Mouse (Mus musculus) CH12.LX (cell line): ENCODE results near the gene Ank3.

Source experiments
- BHLHE40 ChIP-seq: IDR thresholded peaks from 2 replicates; pipeline ENCODE4 v1.6.1; 2011; ENCODE audit warnings: mild to moderate bottlenecking, low read depth, low read length, improper control_type of control experiment
- MAFK ChIP-seq: IDR thresholded peaks from 2 replicates; pipeline ENCODE4 v1.6.1; 2011; ENCODE audit warnings: low read length, improper control_type of control experiment; ENCODE audit not compliant: insufficient replicate concordance
- POLR2A ChIP-seq: IDR thresholded peaks from 2 replicates; pipeline ENCODE4 v1.6.1; 2011; ENCODE audit warnings: low read depth, mild to moderate bottlenecking, improper control_type of control experiment, low read length
- UBTF ChIP-seq: IDR thresholded peaks from 2 replicates; pipeline ENCODE4 v1.6.1; 2012; ENCODE audit warnings: low read depth, mild to moderate bottlenecking, inconsistent platforms, low read length, improper control_type of control experiment, moderate library complexity
- USF2 ChIP-seq: conservative IDR thresholded peaks from 2 replicates; pipeline ENCODE4 v1.6.1; 2011; ENCODE audit warnings: low read depth, low read length, improper control_type of control experiment
- ZNF384 ChIP-seq: IDR thresholded peaks from 2 replicates; pipeline ENCODE4 v1.6.1; 2012; ENCODE audit warnings: low read depth, low read length, improper control_type of control experiment, inconsistent platforms

DNA sequence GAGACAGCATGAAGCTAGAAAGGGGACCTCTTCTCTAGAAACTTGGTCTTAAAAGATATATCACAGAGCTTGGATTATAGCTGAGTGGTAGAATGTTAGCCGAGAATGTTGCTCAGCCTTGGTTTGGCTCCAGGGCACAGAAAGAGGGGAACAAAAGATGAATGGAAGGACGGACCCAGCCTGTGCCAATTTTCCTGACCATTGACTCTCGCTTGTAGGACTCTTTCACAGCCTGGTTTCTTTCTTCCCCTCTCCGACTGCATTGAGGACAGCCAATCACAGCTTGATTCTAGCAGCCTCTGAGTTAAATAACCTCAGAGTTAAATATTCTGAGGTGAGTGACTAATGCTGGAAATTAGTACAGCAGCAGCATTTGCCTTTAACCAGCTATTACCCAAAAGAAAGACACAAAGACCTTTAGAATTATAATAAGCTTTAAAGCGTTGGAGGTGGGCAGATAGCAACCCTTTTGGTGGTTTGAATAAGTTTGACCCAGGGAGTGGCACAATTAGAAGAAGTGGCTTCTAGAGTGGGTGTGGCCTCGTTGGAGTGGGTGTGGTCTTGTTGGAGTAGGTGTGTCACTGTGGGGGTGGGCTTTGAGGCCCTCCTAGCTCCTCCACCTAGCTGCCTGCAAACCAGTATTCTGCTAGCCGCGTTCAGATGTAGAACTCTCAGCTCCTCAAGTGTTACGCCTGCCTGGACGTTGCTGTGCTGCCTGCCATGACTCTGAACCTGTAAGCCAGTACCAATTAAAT lies 24.6 kb upstream of the Ank3 start:
- TF ChIP-seq POLR2A (no peak), MAFK (no peak), ZNF384 (no peak), BHLHE40 (no peak), USF2 (no peak), UBTF (no peak)
